ENCODE assay signal across 14 mouse cellular contexts in the genomic region with DNA sequence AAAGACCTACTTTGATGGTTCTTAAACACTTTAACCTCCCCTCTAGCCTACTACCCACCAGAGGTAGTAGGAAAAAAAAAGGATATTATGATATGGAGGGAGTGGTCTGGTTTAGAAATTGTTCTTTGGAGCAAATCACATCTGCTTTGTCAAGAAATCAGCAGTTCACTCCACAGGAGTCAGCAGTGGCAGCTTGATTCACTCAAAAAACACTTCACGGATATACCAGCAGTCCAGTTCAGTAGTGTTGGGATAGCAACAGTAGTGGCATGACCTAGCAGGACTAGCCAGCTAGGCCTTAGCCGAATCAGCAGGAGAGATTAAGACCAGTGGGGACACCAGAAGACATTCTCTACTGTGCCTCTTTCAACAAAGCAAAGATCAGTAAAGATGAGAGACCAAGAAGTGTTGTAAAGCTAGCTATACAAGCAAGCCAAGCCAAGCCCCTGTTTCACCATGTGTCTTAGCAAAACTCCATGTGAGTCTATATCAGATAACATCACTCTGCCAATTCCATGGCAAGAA.
"Had no signal": no experiment of that assay in that cellular context is flagged by ENCODE, and none has a peak within 500 bp of the region (broad histone marks: within the 10 kb centered on the region; RNA-seq: fewer than 3 reads in every experiment).

No protein-coding gene starts in this region.

- H3K4me1 ChIP-seq: megakaryocyte, embryonic 14.5 days; midbrain, embryonic 13.5 days; midbrain, embryonic 15.5 days; neural tube, embryonic 12.5 days had no signal

- H3K27ac ChIP-seq: liver, embryonic 13.5 days; liver, embryonic 15.5 days; macrophage; midbrain, embryonic 13.5 days; midbrain, embryonic 15.5 days; neural tube, embryonic 12.5 days had no signal

- H3K36me3 ChIP-seq: liver, embryonic 13.5 days; liver, embryonic 15.5 days; midbrain, embryonic 13.5 days; midbrain, embryonic 15.5 days; neural tube, embryonic 12.5 days; stomach, embryonic 15.5 days had no signal

- H3K27me3 ChIP-seq: liver, embryonic 13.5 days; liver, embryonic 15.5 days; megakaryocyte, embryonic 14.5 days; midbrain, embryonic 13.5 days; midbrain, embryonic 15.5 days; neural tube, embryonic 12.5 days; stomach, embryonic 15.5 days had no signal

- H3K4me2 ChIP-seq: liver, embryonic 11.5 days; liver, embryonic 13.5 days; liver, embryonic 15.5 days; midbrain, embryonic 13.5 days; midbrain, embryonic 15.5 days; neural tube, embryonic 12.5 days; stomach, embryonic 15.5 days had no signal

- ATAC-seq: liver, postnatal 0 days; midbrain, embryonic 13.5 days; midbrain, embryonic 15.5 days had no signal

- H3K4me3 ChIP-seq: liver, embryonic 13.5 days; liver, embryonic 15.5 days; megakaryocyte, embryonic 14.5 days; midbrain, embryonic 13.5 days; midbrain, embryonic 15.5 days; neural tube, embryonic 12.5 days; stomach, embryonic 15.5 days had no signal

- DNase-seq: liver, embryonic 13.5 days; liver, postnatal 0 days; right cerebral cortex, postnatal 14 days; thymus, adult 2 months; thymus, postnatal 25 days; thymus, postnatal 4 days had no signal

- H3K9me3 ChIP-seq: liver, embryonic 13.5 days; liver, embryonic 15.5 days; midbrain, embryonic 13.5 days; midbrain, embryonic 15.5 days; neural tube, embryonic 12.5 days; stomach, embryonic 15.5 days had no signal

- H3K9ac ChIP-seq: liver, embryonic 13.5 days; liver, embryonic 15.5 days; liver, postnatal 0 days; midbrain, embryonic 13.5 days; midbrain, embryonic 15.5 days; neural tube, embryonic 12.5 days; stomach, embryonic 15.5 days had no signal
